Mouse (Mus musculus) lung, postnatal 4 days (tissue): Measurements from ENCODE around the gene Gtdc1.

Experiments
- DNase-seq, 2 experiments: peaks; one replicate each; pipeline ENCODE4 v3.0.0; 2021

The Gtdc1 gene

DNA sequence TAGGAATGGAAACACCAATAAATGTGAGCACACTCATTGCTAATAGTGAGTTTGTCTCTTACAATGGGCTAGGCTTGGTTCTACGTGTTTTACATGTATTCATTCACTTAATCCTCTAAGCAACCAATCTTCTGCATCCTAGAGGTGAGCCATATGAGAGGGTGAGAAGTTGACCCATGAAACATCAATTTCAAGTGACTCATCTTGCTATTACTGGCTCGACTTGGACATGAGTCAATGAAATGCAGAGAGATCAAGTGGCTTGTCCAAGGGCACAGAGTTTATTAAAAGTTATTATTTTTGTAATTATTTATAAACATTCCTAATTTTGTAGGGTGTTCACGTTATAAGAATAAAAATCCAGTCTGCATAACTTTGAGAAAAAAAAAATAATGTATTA is 408.2 kb downstream of the Gtdc1 start:
- DNase-seq = no peak

DNA sequence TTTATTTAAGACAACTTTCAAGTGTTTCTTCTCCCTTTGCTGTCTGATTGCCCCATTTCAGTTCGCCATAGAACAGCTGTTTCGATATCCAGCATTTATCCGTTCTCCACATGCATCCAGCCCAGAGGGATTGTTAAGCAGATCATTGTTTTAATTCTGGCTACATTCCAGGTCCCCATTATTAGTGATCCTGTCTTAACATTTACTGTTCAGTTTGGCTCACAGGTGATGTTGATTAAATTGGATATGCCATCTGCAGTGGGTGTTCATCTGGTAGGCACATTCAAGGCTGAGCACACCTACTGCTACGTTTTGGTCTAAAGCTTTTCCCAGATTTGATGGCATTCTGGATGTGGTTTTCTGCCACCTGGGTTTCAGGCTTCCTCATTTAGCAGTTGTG is 409.4 kb downstream of the Gtdc1 start:
- DNase-seq = no peak
